Mouse (Mus musculus) cerebellum, adult 9-11 months (tissue): Measurements from ENCODE around the gene Slc19a1.

Source experiments
- DNase-seq: peaks from one replicate; pipeline ENCODE4 v3.0.0; 2022

Slc19a1 gene

DNA sequence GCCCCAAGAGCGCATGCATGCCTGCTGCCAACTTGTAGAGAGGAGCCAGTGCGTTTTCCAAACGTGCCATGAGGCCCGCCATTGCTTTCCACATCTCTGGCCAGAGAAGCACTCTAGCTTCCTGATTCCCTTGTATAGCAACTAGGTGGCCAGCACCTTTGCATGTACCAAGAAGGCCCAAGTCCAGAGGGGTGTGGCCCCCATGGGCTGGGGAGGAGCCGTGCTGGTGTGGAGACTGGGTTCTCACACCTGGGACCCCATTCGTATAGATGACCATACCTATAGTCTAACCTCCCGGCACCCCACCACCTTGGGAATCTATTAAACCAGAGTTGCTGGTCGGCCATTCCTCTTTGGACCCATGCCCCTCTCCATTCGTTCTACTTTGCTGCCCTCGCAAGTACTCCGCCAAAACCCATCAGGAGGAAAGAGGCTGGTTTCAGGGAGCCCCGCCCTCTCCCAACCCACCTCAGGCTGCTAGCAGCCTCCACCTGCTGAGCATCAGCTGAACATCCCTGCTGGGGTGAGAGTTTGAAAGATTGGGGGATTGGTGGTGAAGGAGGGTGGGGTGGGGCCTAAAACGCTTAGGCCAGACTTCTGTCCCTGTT is at the start of gene Slc19a1:
Gene Slc19a1 (plus strand): TSS at position 474 of the 608 bp plus-strand sequence.
- peak; percentile 64 for DNase-seq

DNA sequence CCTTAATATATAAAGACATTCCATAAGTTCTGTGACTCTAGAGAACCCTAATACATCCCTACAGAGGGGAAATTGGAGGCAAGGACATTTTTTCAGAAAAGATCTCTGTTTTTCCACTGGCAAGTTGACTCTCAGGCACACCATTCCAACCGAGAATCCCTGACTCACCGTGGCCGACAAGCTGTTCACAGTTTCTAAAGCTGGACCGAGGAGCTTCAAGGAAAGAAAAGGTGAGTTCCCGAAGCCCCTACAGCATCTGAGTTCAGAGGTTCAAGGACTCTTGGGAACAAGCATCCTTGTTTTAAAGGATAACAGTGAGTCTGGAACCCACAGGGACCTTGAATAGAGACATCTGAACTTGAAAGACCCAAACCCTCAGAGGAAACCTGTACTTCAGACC is 43.5 kb upstream of the Slc19a1 start:
- DNase-seq: no peak

DNA sequence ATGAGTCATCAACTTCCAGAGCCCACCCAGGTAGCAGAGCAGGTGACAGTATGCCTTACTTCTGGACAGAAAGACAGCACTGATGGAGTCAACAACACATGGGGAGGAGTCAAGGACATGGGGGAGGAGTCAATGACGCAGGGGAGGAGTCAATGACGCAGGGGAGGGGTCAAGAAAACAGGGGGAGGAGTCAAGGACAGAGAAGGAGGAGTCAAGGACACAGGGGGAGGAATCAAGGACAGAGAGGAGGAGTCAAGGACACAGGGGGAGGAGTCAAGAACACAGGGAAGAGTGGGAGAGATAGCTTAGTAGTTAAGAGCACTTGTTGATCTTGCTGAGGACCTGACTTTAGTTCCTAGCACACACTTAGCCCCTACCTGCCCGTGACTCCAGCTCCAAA is 39.6 kb upstream of the Slc19a1 start:
- DNase-seq: no peak

DNA sequence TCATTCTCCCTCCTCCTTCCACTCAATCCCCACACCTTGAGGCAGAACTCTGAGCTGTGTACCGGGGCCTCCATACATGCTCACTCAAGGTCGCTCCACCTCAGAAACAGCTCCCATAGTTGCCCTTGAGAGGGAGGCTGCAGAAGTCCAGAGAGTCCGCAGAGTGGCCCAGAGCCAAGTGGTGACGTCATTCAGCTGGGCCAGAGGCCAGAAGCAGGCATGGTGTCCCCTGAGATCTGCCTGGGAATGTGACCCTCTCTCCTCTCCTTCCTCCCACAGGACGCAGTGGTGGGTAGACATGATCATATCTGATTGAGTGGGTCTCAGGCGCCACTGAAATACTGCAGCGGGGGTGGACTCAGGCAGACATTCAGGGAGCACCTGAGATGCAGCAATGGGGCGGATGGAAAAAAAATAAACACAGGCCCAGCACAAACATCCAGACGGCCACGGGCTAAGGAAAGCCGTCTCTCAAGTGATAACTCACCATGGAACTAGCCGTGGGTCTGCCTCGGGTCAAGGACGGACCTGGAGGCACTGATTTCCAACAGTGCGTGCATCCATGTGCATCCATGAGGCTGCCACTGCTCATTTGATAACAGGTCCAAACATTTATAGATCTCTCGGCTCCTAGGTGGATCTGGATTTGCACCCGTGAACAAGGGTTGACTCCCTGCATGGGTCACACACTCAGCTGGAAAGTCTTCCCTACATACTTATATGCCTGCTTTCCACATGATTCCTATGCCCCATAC is 34.1 kb upstream of the Slc19a1 start:
- peak; percentile 72 for DNase-seq

DNA sequence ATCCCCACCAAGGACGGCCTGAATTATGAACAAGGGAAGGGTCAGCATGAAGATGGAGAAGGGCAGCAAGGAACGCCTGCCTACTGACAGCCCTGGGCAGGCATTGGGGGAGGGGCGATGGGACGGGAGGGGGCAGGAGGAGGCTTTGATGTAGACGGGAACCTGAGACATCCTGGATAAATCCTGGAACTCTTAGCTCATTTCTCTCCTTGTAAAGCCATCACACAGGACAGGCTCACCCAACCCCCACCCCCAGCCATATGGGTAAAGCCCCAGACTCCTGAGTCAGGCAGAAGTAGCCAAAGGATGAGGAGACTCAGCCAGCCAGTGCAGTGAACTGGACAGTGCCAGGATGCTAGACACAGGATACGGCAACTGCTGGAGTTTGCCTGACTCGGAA is 27.1 kb upstream of the Slc19a1 start:
- DNase-seq: peak; percentile 23

DNA sequence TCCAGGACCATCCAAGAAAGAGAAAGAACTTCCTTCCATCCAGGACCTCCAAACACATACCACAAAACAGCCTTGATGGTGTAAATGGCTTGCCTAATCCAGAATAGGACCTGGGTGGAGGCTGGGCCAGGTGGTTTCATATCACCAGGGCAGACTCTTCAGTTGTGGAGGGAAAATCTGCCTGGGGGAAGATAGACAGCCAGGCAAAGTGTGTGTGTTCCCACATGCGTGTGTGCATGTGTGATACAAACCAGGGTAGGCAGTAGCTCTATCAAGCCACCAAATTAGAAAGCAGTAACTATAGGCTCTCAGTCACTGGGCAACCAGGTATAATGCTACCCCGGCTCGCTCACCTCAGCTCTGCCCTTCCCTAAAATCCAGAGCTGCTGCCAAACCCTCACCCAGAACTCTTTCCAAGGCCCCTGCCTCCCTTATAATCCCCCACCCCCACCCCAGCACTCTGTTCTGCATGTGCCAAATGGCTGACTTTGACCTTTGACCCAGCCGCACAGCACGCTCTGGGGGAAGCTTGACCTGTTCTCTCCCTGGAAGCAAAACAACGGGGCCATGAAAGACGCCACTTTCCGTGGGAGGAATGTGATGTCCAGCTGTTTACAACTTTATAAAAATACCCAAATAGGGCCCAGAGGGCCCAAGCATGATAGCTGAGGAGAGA is 24.5 kb upstream of the Slc19a1 start:
- DNase-seq: peak; percentile 50

DNA sequence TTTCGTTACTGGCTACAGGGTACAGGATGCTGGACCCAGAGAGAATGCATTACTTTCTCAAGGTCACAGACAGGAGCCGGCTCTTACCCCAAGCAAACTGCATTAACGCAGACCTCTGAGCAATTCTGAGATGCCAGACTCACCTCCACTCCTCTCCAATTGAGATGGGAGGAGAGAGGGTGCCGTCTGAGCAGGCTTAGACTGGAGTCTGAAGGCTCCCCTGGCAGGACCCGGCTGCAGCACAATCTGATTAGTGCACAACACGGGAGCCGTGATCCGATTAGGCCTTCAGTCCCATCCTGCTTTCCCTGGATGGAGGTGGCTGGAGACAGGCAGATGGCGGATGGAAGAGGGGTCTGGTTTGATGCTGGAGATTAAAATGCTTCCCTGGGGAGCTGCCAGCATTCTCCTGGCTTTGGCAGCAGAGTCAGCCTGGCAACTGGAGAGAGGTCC is 23.9 kb upstream of the Slc19a1 start:
- DNase-seq: peak; percentile 92

DNA sequence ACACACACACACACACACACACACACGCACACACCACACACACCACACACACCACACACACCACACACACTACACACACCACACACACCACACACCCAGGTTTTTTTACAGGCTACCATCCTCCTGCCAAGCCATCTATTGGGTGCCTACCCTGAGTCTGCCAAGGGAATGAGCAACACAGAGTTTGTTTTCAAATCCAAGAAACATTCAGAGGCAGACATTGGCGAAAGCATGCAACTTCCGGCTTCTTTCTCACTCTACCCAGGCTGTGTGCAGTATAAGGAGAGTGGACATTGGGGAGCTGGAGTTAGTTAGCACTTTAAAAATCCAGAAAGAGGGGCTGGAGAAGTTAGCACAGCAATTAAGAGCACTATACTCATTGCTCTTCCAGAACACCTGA is 23.3 kb upstream of the Slc19a1 start:
- DNase-seq: peak; percentile 60

DNA sequence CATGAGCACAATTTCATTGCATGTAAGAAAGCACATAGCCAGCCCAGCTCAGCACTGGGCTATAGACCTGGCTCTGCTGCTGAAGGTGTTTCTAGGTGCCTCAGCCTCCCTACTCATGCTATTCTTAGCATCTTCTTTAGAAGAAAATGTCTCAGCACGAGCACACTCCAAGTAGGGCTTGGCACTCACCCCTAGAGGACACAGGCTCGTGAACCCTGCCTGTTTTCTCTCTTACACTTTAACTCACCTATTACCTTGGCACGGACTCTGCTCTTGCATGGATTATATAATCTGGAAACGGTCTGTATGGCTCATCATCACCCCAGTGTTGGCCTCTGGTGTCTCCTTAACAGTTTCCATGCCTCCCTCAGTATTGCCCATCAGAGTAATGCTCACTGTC is 20.4 kb upstream of the Slc19a1 start:
- DNase-seq: no peak

DNA sequence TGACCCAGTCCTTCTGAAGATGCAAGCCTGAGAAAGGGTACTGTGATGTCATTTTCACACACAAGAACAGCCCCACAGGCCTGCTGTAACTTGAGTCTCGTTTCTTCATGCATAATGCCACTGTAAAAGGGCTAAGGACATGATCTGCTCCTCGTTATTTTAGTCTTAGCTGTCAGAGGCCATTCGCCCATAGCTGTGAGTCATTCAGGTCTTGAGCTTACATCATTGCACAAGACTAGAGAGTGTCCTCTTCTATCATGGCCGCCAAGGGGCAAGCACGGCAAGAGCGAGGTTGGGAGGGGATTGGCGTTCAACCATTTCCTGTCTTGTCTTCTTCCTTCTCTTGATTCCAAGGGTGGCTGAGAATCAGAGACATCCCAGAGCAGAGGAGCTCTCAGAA is 16.0 kb upstream of the Slc19a1 start:
- no peak for DNase-seq

DNA sequence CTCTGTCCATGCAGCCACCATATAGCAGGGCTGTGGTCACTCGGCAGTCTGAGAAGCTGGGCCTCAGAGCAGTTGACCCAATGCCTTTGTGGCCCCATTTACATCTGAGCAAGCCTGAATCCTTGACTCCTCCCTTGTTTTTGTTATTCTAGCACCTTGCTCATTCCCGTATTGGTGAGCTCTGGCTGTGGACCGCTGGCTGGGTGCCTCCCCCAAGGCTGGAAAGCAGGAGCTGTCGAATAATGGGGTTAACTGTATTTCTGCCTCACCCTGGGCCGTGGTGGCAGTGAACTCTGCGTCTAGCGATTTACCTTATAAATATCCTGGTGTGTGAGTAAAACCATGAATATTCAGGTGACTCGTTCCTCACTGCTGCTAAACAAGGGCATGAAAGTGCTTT is 15.5 kb upstream of the Slc19a1 start:
- DNase-seq: no peak

DNA sequence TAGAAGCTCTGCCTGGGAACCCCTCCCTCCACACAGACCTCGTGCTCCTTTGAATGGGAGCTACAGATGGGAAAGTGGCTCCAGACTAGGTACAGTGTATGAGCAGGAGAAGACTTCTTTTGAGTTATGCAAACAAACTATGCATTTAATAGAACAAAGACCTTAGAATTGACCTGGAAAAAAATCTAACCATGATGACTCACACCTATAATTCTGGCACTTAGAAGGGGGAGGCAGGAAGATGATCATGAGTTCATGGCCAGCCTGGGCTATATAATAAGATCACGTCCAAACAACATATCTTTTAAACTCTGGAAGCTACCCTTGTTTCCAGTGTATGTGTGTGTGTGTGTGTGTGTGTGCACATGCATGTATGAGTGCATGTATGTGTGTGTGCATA is 15.0 kb upstream of the Slc19a1 start:
- no peak for DNase-seq

DNA sequence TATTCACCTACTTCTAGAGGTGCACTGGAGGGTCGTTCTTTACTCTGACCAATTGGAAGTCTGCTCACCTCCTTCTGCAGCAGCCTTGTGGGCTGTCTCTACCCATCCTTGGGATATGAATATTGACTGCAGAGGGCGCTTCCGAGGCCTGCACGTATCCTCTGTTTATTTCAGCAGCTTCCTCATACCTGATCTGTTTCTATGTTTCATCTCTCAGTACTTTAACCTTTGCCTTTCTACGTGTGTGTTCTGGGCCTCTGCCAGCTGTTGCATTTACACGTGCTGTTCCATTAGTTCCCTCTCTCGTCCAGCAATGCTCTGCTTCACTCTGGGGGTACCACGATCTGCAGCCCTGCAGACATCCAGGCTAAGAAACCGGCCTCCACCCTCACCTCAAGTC is 14.4 kb upstream of the Slc19a1 start:
- DNase-seq: no peak

DNA sequence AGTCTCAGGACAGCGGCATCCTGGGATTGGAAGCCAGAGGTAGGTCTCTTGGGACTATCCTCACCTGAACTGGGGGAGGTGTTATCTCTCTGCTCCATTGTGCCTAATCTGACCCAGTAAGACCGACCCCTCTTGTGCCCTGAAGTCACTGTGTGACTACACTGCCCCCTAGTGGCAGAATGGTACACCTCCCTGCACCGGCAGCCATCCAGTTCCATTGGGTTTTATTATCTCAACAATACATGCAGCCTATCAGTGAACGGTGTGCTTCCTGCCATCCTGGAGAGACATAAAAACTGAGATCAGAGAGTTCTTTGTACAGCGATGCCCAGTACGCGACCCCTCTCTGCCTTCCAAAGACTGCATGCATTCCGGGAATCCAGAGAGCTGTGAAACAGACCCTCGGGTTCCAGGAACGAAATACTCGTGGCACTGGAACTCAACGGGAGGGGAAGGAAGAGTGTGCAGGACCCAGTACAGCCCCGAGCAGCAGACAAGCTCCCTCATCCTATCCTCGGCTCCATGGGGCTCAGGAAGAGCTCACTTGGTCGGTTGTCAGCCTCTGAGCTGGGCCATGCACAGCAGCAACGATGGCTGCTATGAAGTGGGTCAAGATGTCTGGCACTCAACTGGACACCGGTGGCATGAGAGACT is 10.5 kb upstream of the Slc19a1 start:
- peak; percentile 91 for DNase-seq

DNA sequence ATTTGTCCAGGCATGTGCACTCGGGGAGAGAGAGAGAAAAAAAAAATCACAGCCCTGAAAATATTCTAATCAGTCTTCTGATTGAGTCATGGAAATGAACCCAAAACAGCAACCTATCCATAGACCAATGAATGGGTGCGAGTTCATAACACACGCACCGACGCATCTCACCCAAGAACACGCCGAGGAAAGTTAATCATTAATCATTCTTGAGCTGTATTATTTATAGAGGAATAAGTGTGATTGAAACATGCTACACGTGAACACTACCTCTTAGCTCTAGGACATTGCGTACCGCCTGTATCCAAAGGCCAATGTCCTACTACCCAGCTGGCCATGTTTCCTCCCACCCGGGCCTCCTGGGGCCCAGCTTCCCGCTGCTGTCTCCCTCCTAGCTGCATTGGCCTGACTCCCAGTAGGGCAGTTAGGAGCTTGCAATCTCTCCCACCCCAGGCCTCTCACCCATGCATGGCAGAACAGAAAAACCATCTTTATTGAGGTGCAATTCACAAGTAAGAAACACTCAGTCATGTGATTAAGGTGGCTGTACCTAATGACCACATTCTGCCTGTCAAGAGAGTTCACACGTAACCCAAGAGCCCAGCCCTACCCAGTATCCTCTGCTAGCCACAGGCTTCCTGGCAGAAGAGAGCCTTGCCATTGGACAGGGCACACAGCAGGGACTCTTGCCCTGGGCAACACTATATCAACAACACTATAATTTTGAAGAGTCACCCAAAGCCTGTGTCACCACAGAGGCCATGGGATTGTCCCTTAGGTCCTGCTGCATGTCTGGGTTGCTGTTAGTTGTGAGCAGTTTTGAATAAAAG is 9.5 kb upstream of the Slc19a1 start:
- no peak for DNase-seq

DNA sequence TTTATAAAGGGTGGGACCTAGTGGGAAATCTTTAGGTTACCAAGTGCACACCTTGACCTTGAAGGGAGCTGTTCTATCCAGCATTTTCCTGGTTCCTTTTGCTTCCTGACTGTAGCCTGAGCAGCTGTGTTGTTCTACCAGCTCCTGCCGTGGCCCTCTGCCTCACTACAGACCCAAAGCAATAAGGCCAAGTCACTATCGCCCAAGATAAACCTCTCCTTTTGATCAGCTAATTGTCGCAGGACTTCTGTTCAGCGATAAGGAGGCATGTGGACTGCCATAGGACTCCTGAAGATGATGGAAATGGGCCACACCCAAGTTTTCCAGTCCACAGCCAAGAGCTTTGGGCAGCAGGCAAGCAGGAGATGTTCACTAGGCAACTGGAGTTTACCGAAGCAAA is 7.8 kb upstream of the Slc19a1 start:
- no peak for DNase-seq

DNA sequence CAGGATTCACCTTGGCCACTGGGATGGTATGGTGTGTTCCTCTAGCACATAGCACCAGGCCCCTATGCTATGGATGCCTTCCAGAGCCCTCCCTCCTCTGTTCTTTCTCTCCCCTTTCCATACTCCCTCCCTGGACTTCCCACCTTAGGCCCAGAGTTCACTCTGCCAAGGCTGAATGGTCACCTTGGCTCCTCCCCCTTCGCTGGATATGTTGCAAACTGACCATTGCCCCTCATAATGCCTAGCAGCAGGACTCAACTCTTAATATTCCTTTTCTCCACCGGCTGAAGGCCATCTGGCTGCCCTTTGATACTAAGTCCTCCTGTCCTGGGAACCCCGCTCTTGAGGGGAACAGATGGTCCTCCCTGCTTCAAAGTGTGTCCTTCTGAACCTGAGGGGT is 5.1 kb upstream of the Slc19a1 start:
- no peak for DNase-seq

DNA sequence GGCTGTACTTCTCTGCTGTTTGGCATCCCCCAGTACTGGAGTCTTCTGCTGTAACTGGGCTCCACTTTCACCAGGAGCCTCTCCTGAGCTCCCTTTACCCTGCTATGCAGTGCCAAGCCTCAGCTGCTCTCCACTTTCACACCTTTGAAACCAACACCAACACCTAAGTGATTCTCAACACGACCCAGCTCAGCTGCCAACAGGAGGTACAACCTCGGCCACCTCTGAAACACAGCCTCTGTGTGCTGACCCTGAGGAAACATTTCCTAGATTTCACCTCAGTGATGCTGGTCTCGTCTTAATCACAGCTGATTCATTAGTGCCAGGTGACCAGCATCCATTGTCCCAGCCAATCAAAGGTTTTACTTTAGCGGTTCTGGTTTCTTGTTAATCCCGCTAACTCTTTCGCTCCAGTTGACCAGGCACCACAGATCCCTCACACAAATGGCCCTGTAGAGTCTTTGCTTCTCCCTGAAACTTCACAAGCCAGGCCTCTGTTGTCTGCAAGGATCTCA is 3.2 kb upstream of the Slc19a1 start:
- DNase-seq: no peak

DNA sequence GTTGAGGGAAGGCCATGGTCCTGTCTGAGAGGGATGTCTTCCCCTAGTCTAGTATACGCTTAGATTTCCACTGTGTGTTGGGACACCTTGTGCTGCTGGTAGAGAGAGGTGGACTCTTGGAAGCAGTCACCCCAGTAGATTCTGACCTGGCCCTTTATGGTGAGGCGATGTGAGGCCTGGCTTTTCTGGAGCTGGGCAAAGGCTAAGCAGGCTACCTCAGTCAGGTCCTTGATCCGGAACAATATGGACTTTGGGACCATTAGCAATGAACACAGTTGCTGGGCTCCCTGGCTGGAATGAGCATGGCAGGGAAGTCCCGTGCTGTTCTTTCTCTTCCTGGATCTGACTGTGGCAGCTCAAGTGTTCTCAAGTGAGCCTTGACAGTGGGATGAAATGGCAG is 2.3 kb upstream of the Slc19a1 start:
- DNase-seq: no peak

DNA sequence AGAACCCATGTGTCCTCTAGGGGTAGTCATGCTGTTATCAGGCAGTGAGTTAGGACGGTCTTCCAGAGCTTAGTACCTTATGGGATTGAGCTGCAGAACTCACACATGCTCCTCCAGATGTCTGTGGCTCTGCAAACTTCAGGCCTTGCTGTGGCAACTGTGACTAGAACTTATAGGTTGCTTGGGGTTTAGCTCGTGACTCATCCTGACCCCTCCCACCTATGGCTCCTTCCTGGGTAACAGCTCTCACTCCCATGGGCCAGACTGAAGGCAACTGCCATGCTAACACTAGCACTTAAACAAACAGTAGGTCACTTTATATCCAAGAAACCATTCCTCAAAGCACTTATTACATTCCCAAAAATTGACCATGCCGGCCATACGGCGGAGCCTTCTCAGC is 1.4 kb upstream of the Slc19a1 start:
- DNase-seq: no peak

DNA sequence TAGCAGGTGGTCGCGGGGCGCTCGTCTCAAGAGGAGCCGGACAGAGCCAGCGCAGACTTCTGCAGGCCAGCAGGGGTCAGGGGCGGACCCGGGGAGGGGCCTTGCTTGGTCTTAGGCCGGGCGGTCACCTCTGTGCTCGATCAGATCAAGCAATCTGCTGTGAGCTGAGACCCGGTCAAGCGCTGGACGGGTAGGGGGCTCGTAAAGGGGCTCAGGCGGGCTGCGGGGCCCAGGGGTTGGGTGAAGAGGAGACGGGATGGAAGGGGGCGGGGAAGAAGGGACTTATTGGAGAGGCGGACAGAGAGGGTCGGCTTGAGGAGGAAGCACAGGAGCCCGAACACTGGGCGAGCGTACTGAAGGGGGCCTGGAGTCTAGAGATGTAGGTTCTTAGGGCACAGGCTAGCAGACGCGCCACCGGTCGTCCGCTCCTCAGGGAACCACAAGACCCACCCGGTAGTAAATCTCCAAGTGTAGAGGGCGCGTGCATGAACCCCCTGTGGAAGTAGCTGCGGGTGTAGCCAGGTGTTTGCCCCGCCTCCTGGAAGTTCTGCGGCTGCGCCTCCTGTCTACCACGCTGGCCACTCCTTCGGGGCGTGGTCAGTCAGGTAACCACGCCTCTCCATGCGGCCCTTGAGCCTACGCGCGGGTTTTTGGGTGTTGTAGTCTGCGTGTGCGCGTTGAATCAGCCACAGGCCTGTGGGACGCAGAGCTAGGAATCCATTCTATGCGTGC is 716 bp downstream of the Slc19a1 start:
- peak; percentile 97 for DNase-seq
